Mouse (Mus musculus): Measurements from ENCODE around the gene Ficd. TPM values are rescaled to one million over a fixed set of nuclear protein-coding genes. Genes with fewer than 3 reads are reported as not detected.

Gene Ficd
- polyA plus RNA-seq (2012; rRNA removed) = 1.7 and 1.9 TPM in 2 replicates

GRCm38 (mm10) chr5:113735345-113736112 is at the start of gene Ficd:
Ficd (plus strand) TSS chr5:113735803.

DNA sequence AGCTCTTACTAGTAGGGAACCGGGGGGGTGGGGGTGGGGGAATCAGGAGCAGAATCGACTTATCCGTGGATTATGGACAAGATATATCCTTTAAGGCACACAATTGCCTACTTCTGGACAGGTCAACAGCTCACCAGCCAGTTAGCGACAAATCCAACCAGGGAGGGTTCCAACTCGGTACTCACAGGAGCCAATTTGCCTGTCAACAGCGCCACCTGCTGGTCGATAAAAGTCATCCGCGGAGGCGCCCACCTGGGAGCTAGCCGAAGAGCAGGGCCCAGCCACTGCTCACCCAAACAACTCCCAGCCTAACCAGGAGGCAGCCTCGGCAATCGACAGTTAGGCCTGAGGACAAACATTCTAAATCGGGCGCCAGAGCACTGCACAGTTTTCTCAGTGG is 11.2 kb upstream of the Ficd start, which contains the start of gene 1700069L16Rik:
1700069L16Rik (minus strand) TSS at position 327 of the 400 bp plus-strand sequence.

DNA sequence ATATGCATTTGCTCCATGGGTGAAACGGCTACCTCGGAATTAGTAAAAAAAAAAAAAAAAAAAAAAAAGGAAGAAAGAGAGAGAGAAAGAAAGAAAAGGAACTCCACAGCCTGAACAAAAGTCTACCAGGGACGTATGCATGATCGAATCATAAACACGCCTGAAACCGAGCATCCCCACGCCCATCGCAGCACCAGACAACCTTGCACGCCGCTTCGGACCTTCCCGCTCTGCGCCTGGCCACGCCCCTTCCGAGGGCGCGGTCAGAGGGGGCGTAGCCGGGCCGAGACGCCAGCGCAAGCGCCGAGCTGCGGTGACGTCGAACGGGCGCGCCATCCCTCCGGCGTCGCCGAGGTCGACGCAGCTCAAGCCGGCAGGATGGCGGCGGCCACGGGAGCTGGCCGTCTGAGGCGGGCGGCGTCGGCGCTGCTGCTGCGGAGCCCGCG is 36.9 kb downstream of the Ficd start, which contains the start of the genes Sart3 and Iscu:
Sart3 (minus strand) TSS at position 61 of the 446 bp plus-strand sequence.
Iscu (plus strand) TSS at position 299 of the 446 bp plus-strand sequence.

Other genes starting within 250 kb of the Ficd start
- gene Wscd2, start 245.5 kb upstream of the Ficd start, polyA plus RNA-seq (2012; rRNA removed) = 0.02 TPM in 2 replicates
- gene Cmklr1, start 85.4 kb upstream of the Ficd start, polyA plus RNA-seq (2012; rRNA removed) = 2.0 and 2.5 TPM in 2 replicates
- not detected in 2 replicates for gene 1700069L16Rik, start 11.0 kb upstream of the Ficd start, polyA plus RNA-seq (2012; rRNA removed)
- gene Sart3, start 36.7 kb downstream of the Ficd start, polyA plus RNA-seq (2012; rRNA removed) = 9.1 and 11.0 TPM in 2 replicates
- gene Iscu, start 36.9 kb downstream of the Ficd start, polyA plus RNA-seq (2012; rRNA removed) = 66.4 and 73.3 TPM in 2 replicates
- 1.9 and 2.0 TPM in 2 replicates for gene Tmem119, start 64.7 kb downstream of the Ficd start, polyA plus RNA-seq (2012; rRNA removed)
- gene Selplg, start 96.8 kb downstream of the Ficd start, polyA plus RNA-seq (2012; rRNA removed) = 19.2 and 20.6 TPM in 2 replicates
- 25.0 and 27.4 TPM in 2 replicates for gene Coro1c, start 173.0 kb downstream of the Ficd start, polyA plus RNA-seq (2012; rRNA removed)